Mouse (Mus musculus): ENCODE measurements at regions not wholly inside any gene's neighbourhood (a gene's known extent, or its start where the extent isn't known, plus 50 kb on each side); places are given as distances from the start of the nearest gene placed in this dataset.

DNA sequence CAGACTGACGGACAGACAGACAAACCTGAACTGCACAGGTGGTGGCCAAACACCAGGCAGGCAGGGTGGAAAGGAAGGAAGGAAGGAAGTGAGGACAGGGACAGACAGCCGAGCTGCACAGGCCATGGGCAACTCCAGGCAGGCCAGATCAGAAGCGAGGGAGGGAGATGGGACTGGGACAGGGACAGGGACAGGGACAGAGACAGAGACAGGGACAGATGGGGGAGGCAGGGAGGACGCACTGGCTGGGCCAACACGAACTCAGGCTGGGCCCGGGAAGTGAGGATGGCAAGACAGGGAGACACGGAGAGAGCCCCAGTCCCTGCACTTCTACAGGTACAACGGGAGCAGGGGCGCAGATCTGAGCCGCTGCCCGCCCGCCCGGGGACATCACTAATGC is 94.9 kb upstream of the Rab39b start:
- Histone ChIP-seq H3K79me2 (ENCODE audit: control insufficient read depth, insufficient read depth, low read length, poor library complexity) (no peaks in the 10 kb centered on the region), H3K4me3 (ENCODE audit: control insufficient read depth in 1 of 2, insufficient read depth in 1 of 2, low read depth in 2 of 2, low read length in 2 of 2) (no peak overlapping the region), H3K9ac (ENCODE audit: control insufficient read depth, low read depth, low read length, poor library complexity, severe bottlenecking) (no peak overlapping the region), H3K27ac (ENCODE audit: control insufficient read depth, low read depth, low read length) (no peak overlapping the region), H3K4me1 (ENCODE audit: control insufficient read depth in 1 of 2, insufficient read depth in 2 of 2, low read length in 2 of 2) (no peaks in the 10 kb centered on the region), H3K27me3 (ENCODE audit: control insufficient read depth in 1 of 2, insufficient read depth in 2 of 2, low read length in 2 of 2) (no peaks in the 10 kb centered on the region), H3K36me3 (ENCODE audit: control insufficient read depth in 1 of 2, insufficient read depth in 2 of 2, low read length in 2 of 2) (no peaks in the 10 kb centered on the region), H3K9me3 (replicated peaks; ENCODE audit: insufficient read depth, low read length) (no peaks in the 10 kb centered on the region)
- TF ChIP-seq POLR2A (IDR thresholded peaks at IDR 0.05; ENCODE audit: control insufficient read depth in 1 of 2, insufficient read depth in 1 of 2, low read depth in 1 of 2, low read length in 2 of 2, poor library complexity in 1 of 2), result no peak
- no peak for TF ChIP-seq TCF12 (IDR thresholded peaks at IDR 0.05; ENCODE audit: low read depth, low read length)
- TF ChIP-seq CTCF (IDR thresholded peaks at IDR 0.05 in 2 of 3, conservative IDR thresholded peaks at IDR 0.05 in 1 of 3; ENCODE audit: control insufficient read depth in 1 of 3, insufficient read depth in 1 of 3, low read depth in 2 of 3, low read length in 3 of 3, poor library complexity in 1 of 3, severe bottlenecking in 1 of 3), result no peak
- TF ChIP-seq MYB (IDR thresholded peaks at IDR 0.05; ENCODE audit: low read depth, low read length), result no peak
- no peak for TF ChIP-seq ELF1 (IDR thresholded peaks at IDR 0.05; ENCODE audit: low read depth, low read length)
- no peak for TF ChIP-seq MXI1 (IDR thresholded peaks at IDR 0.05; ENCODE audit: low read depth, low read length)
- no peak for TF ChIP-seq ZC3H11A (IDR thresholded peaks at IDR 0.05; ENCODE audit: low read depth, low read length)
- TF ChIP-seq UBTF (IDR thresholded peaks at IDR 0.05; ENCODE audit: borderline replicate concordance, insufficient read depth, low read depth, low read length), result no peak
- TF ChIP-seq TAL1 (IDR thresholded peaks at IDR 0.05; ENCODE audit: low read length), result no peak
- no peak for DNase-seq (ENCODE audit: low read depth, low spot score)

DNA sequence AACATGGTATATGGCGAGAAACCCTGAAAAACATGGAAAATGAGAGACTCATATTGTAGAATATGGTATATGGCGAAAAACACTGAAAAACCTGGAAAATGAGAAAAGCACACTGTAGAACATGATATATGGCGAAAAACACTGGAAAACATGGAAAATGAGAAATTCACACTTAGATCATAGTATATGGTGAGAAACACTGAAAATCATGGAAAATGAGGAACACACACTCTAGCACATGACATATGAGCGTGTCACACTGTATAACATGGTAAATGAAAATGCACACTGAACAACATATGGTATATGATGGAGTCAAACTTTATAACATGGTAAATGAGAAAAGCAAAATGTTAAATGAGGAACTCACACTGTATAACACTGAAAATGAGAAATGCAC is 89.6 kb upstream of the Rab39b start:
- no peak for DNase-seq (ENCODE audit: low read depth, low spot score)
- Histone ChIP-seq H3K4me1 (ENCODE audit: control insufficient read depth in 1 of 2, insufficient read depth in 2 of 2, low read length in 2 of 2) (no peaks in the 10 kb centered on the region), H3K27me3 (ENCODE audit: control insufficient read depth in 1 of 2, insufficient read depth in 2 of 2, low read length in 2 of 2) (no peaks in the 10 kb centered on the region), H3K9me3 (replicated peaks; ENCODE audit: insufficient read depth, low read length) (no peaks in the 10 kb centered on the region), H3K36me3 (ENCODE audit: control insufficient read depth in 1 of 2, insufficient read depth in 2 of 2, low read length in 2 of 2) (no peaks in the 10 kb centered on the region), H3K79me2 (ENCODE audit: control insufficient read depth, insufficient read depth, low read length, poor library complexity) (no peaks in the 10 kb centered on the region), H3K9ac (ENCODE audit: control insufficient read depth, low read depth, low read length, poor library complexity, severe bottlenecking) (no peak overlapping the region), H3K27ac (ENCODE audit: control insufficient read depth, low read depth, low read length) (no peak overlapping the region), H3K4me3 (ENCODE audit: control insufficient read depth in 1 of 2, insufficient read depth in 1 of 2, low read depth in 2 of 2, low read length in 2 of 2) (no peak overlapping the region)
- no peak for TF ChIP-seq GABPA (IDR thresholded peaks at IDR 0.05; ENCODE audit: low read depth, low read length)
- no peak for TF ChIP-seq GATA1 (IDR thresholded peaks at IDR 0.05; ENCODE audit: low read depth, low read length)
- no peak for TF ChIP-seq MAX (IDR thresholded peaks at IDR 0.05; ENCODE audit: low read length)
- TF ChIP-seq MXI1 (IDR thresholded peaks at IDR 0.05; ENCODE audit: low read depth, low read length), result no peak
- TF ChIP-seq POLR2AphosphoS2 (IDR thresholded peaks at IDR 0.05; ENCODE audit: low read length), result no peak
- TF ChIP-seq NRF1 (IDR thresholded peaks at IDR 0.05; ENCODE audit: insufficient read depth, low read depth, low read length, poor library complexity, severe bottlenecking), result no peak
- TF ChIP-seq HCFC1 (IDR thresholded peaks at IDR 0.05; ENCODE audit: low read depth, low read length), result no peak
- no peak for TF ChIP-seq BHLHE40 (IDR thresholded peaks at IDR 0.05; ENCODE audit: borderline replicate concordance, low read depth, low read length)
- TF ChIP-seq CHD2 (IDR thresholded peaks at IDR 0.05; ENCODE audit: low read length), result no peak
- TF ChIP-seq USF1 (IDR thresholded peaks at IDR 0.05; ENCODE audit: low read depth, low read length), result no peak
- no peak for TF ChIP-seq MAZ (IDR thresholded peaks at IDR 0.05; ENCODE audit: low read depth, low read length)
- TF ChIP-seq POLR2A (IDR thresholded peaks at IDR 0.05; ENCODE audit: control insufficient read depth in 1 of 2, insufficient read depth in 1 of 2, low read depth in 1 of 2, low read length in 2 of 2, poor library complexity in 1 of 2), result no peak
- TF ChIP-seq E2F4 (IDR thresholded peaks at IDR 0.05; ENCODE audit: borderline replicate concordance, low read depth, low read length), result no peak
